Mouse (Mus musculus) megakaryocyte, embryonic 14.5 days (primary cell): ENCODE results near the gene Apopt1. TPM values are rescaled to one million over a fixed set of nuclear protein-coding genes. Genes with fewer than 3 reads are reported as not detected.

Experiments used
- H3K27me3 ChIP-seq: replicated peaks from 2 replicates; pipeline ENCODE3; 2012; ENCODE audit warnings: inconsistent platforms
- H3K36me3 ChIP-seq: replicated peaks from 2 replicates; pipeline ENCODE3; 2012; ENCODE audit warnings: low read length, inconsistent platforms, mixed read lengths
- H3K4me1 ChIP-seq: 2 replicates; pipeline ENCODE4 v1.6.1; 2012; ENCODE audit warnings: inconsistent platforms
- H3K4me3 ChIP-seq: replicated peaks from 2 replicates; pipeline ENCODE3; 2012; ENCODE audit warnings: moderate library complexity, mild to moderate bottlenecking, inconsistent platforms
- H3K9me3 ChIP-seq: 2 replicates; pipeline ENCODE4 v1.6.1; 2012; ENCODE audit warnings: inconsistent platforms
- FLI1 ChIP-seq: IDR thresholded peaks from 2 replicates; pipeline ENCODE4 v1.6.1; 2012; ENCODE audit warnings: low read length, inconsistent platforms, mixed read lengths
- GATA1 ChIP-seq: IDR thresholded peaks from 3 replicates; pipeline ENCODE4 v1.6.1; 2012; ENCODE audit warnings: mixed read lengths, low read length, inconsistent platforms, borderline replicate concordance
- polyA plus RNA-seq: library from polyadenylated mRNA; stranded (reverse); fragments of >175 nt; gene quantifications from 2 replicates; pipeline ENCODE4 v1.2.3, GENCODE M21; 2012; ENCODE audit warnings: low replicate concordance; ENCODE audit not compliant: insufficient read depth

The Apopt1 gene
- polyA plus RNA-seq, 1 experiment: 126 TPM

- TF ChIP-seq FLI1: no peak
- no peak for TF ChIP-seq GATA1
- H3K9me3 ChIP-seq: no peaks in the 10 kb centered on the region
- H3K36me3 ChIP-seq: peaks cover 8% of the 10 kb centered on the region
Measured at GRCm38 (mm10) chr12:111741338-111741737, 28.3 kb downstream of the Apopt1 start.

GRCm38 (mm10) chr12:111743419-111743818 lies 30.4 kb downstream of the Apopt1 start:
- Histone ChIP-seq H3K27me3 (no peaks in the 10 kb centered on the region), H3K4me1 (peaks cover 59% of the 10 kb centered on the region), H3K4me3 (peak overlapping the region; percentile 10), H3K36me3 (peaks cover 6% of the 10 kb centered on the region), H3K9me3 (no peaks in the 10 kb centered on the region)
- TF ChIP-seq GATA1 (no peak), FLI1 (no peak)

More at GRCm38 (mm10) chr12:111741338-111741737, 28.3 kb downstream of the Apopt1 start:
- H3K4me1 ChIP-seq: peaks cover 43% of the 10 kb centered on the region
- no peaks in the 10 kb centered on the region for H3K27me3 ChIP-seq
- no peak overlapping the region for H3K4me3 ChIP-seq

GRCm38 (mm10) chr12:111743981-111744423 lies 30.9 kb downstream of the Apopt1 start:
- H3K4me1 ChIP-seq: peaks cover 62% of the 10 kb centered on the region
- H3K9me3 ChIP-seq: no peaks in the 10 kb centered on the region
- peaks cover 6% of the 10 kb centered on the region for H3K36me3 ChIP-seq
- TF ChIP-seq FLI1: no peak
- H3K27me3 ChIP-seq: no peaks in the 10 kb centered on the region
- H3K4me3 ChIP-seq: no peak overlapping the region

- Histone ChIP-seq H3K4me3 (no peak overlapping the region), H3K9me3 (no peaks in the 10 kb centered on the region), H3K4me1 (peaks cover 62% of the 10 kb centered on the region), H3K36me3 (peaks cover 2% of the 10 kb centered on the region), H3K27me3 (no peaks in the 10 kb centered on the region)
- TF ChIP-seq GATA1 (no peak), FLI1 (no peak)
Measured at GRCm38 (mm10) chr12:111745274-111745673, 32.2 kb downstream of the Apopt1 start.

GRCm38 (mm10) chr12:111746091-111746490 lies 33.0 kb downstream of the Apopt1 start:
- Histone ChIP-seq H3K27me3 (no peaks in the 10 kb centered on the region), H3K9me3 (no peaks in the 10 kb centered on the region), H3K4me3 (peak overlapping the region; percentile 82), H3K36me3 (peaks cover 5% of the 10 kb centered on the region), H3K4me1 (peaks cover 59% of the 10 kb centered on the region)
- TF ChIP-seq FLI1: no peak
- TF ChIP-seq GATA1: no peak

- H3K4me1 ChIP-seq: peaks cover 52% of the 10 kb centered on the region
- no peaks in the 10 kb centered on the region for H3K27me3 ChIP-seq
- peaks cover 5% of the 10 kb centered on the region for H3K9me3 ChIP-seq
- no peak for TF ChIP-seq FLI1
- TF ChIP-seq GATA1: no peak
- no peak overlapping the region for H3K4me3 ChIP-seq
- peaks cover 10% of the 10 kb centered on the region for H3K36me3 ChIP-seq
Measured at GRCm38 (mm10) chr12:111747421-111747820, 34.4 kb downstream of the Apopt1 start.

- TF ChIP-seq GATA1: no peak
- no peak for TF ChIP-seq FLI1
- Histone ChIP-seq H3K36me3 (peaks cover 9% of the 10 kb centered on the region), H3K4me3 (no peak overlapping the region), H3K4me1 (peaks cover 51% of the 10 kb centered on the region), H3K9me3 (peaks cover 5% of the 10 kb centered on the region), H3K27me3 (no peaks in the 10 kb centered on the region)
Measured at GRCm38 (mm10) chr12:111750739-111751138, 37.7 kb downstream of the Apopt1 start.

GRCm38 (mm10) chr12:111752491-111752890 lies 39.4 kb downstream of the Apopt1 start:
- Histone ChIP-seq H3K36me3 (peaks cover 9% of the 10 kb centered on the region), H3K27me3 (no peaks in the 10 kb centered on the region), H3K4me3 (no peak overlapping the region), H3K4me1 (peaks cover 51% of the 10 kb centered on the region), H3K9me3 (peaks cover 5% of the 10 kb centered on the region)
- TF ChIP-seq FLI1: no peak

- H3K27me3 ChIP-seq: no peaks in the 10 kb centered on the region
Measured at GRCm38 (mm10) chr12:111753347-111753746, 40.3 kb downstream of the Apopt1 start.

GRCm38 (mm10) chr12:111754710-111755109 lies 41.6 kb downstream of the Apopt1 start:
- TF ChIP-seq FLI1: no peak
- no peak for TF ChIP-seq GATA1
- H3K4me1 ChIP-seq: peaks cover 60% of the 10 kb centered on the region
- peaks cover 9% of the 10 kb centered on the region for H3K36me3 ChIP-seq

More at GRCm38 (mm10) chr12:111753347-111753746, 40.3 kb downstream of the Apopt1 start:
- Histone ChIP-seq H3K4me1 (peaks cover 55% of the 10 kb centered on the region), H3K9me3 (peaks cover 5% of the 10 kb centered on the region), H3K4me3 (no peak overlapping the region), H3K36me3 (peaks cover 9% of the 10 kb centered on the region)
- TF ChIP-seq FLI1: no peak
- TF ChIP-seq GATA1: no peak

GRCm38 (mm10) chr12:111755231-111755630 lies 42.2 kb downstream of the Apopt1 start:
- H3K27me3 ChIP-seq: no peaks in the 10 kb centered on the region
- peaks cover 9% of the 10 kb centered on the region for H3K36me3 ChIP-seq
- H3K9me3 ChIP-seq: peaks cover 5% of the 10 kb centered on the region
- no peak for TF ChIP-seq FLI1
- TF ChIP-seq GATA1: no peak
- peaks cover 65% of the 10 kb centered on the region for H3K4me1 ChIP-seq
- H3K4me3 ChIP-seq: peak overlapping the region; percentile 34

More at GRCm38 (mm10) chr12:111754710-111755109, 41.6 kb downstream of the Apopt1 start:
- H3K4me3 ChIP-seq: no peak overlapping the region
- H3K27me3 ChIP-seq: no peaks in the 10 kb centered on the region
- peaks cover 5% of the 10 kb centered on the region for H3K9me3 ChIP-seq
